Mouse (Mus musculus): ENCODE results near the gene Fbxl14. TPM values are rescaled to one million over a fixed set of nuclear protein-coding genes. Genes with fewer than 3 reads are reported as not detected.
A peak's percentile ranks its signal among the peaks of the same experiment; 100 is the strongest.

Gene Fbxl14
- polyA plus RNA-seq, 1 experiment from 2014 or later, result 3.3 TPM

- Histone ChIP-seq H3K4me3 (no peak overlapping the region), H3K9me3 (no peaks in the 10 kb centered on the region), H3K27ac (no peak overlapping the region), H3K4me2 (no peak overlapping the region), H3K36me3 (peaks cover 8% of the 10 kb centered on the region), H3K4me1 (replicated peaks) (peaks cover 63% of the 10 kb centered on the region), H3K9ac (no peak overlapping the region), H3K27me3 (no peaks in the 10 kb centered on the region)
- no peak for ATAC-seq (ENCODE audit: low FRiP score)
- WGBS, result 92% methylated on average over 9 of the region's 9 CpGs
Measured at GRCm38 (mm10) chr6:119487619-119488018, 8.2 kb downstream of the Fbxl14 start.

- 0 out of 2 replicates have a peak, but pooled peaks have one; percentile 19 for ATAC-seq (ENCODE audit: low FRiP score)
- H3K4me2 ChIP-seq, result no peak overlapping the region; the same call in 1 of the 2 replicates
- peaks cover 48% of the 10 kb centered on the region for H3K4me1 ChIP-seq (replicated peaks)
- no peak overlapping the region for H3K9ac ChIP-seq
- H3K9me3 ChIP-seq, result no peaks in the 10 kb centered on the region
- H3K27me3 ChIP-seq, result no peaks in the 10 kb centered on the region
- no peak overlapping the region for H3K4me3 ChIP-seq
- 8% methylated on average over 5 of the region's 5 CpGs for WGBS
- H3K36me3 ChIP-seq, result peaks cover under 1% of the 10 kb centered on the region; the same call in 1 of the 2 replicates
- no peak overlapping the region for H3K27ac ChIP-seq
Measured at GRCm38 (mm10) chr6:119489765-119490164, 10.3 kb downstream of the Fbxl14 start.

GRCm38 (mm10) chr6:119490549-119490948 lies 11.1 kb downstream of the Fbxl14 start:
- Histone ChIP-seq H3K36me3 (no peaks in the 10 kb centered on the region), H3K4me3 (peak overlapping the region; percentile 22; the same call in 1 of the 2 replicates), H3K9ac (peak overlapping the region; percentile 63; the same call in 1 of the 2 replicates), H3K27ac (no peak overlapping the region), H3K9me3 (no peaks in the 10 kb centered on the region), H3K27me3 (no peaks in the 10 kb centered on the region), H3K4me1 (replicated peaks) (peaks cover 41% of the 10 kb centered on the region), H3K4me2 (peak overlapping the region; percentile 47)
- 8% methylated on average over 11 of the region's 11 CpGs for WGBS
- no peak for ATAC-seq (ENCODE audit: low FRiP score)

- Histone ChIP-seq H3K4me2 (peak overlapping the region; percentile 47), H3K36me3 (no peaks in the 10 kb centered on the region), H3K9me3 (no peaks in the 10 kb centered on the region), H3K4me1 (replicated peaks) (peaks cover 37% of the 10 kb centered on the region), H3K4me3 (peak overlapping the region; percentile 22; the same call in 1 of the 2 replicates), H3K9ac (peak overlapping the region; percentile 63), H3K27me3 (no peaks in the 10 kb centered on the region), H3K27ac (no peak overlapping the region)
- 9% methylated on average over 11 of the region's 11 CpGs for WGBS
- no peak for ATAC-seq (ENCODE audit: low FRiP score)
Measured at GRCm38 (mm10) chr6:119491006-119491405, 11.5 kb downstream of the Fbxl14 start.

- Histone ChIP-seq H3K4me2 (no peak overlapping the region), H3K36me3 (no peaks in the 10 kb centered on the region), H3K9ac (no peak overlapping the region), H3K4me3 (no peak overlapping the region), H3K4me1 (replicated peaks) (peaks cover 31% of the 10 kb centered on the region), H3K27ac (no peak overlapping the region), H3K27me3 (no peaks in the 10 kb centered on the region), H3K9me3 (no peaks in the 10 kb centered on the region)
- ATAC-seq (ENCODE audit: low FRiP score), result no peak
- WGBS, result 28% methylated on average over 9 of the region's 9 CpGs
Measured at GRCm38 (mm10) chr6:119491997-119492629, 12.6 kb downstream of the Fbxl14 start.

GRCm38 (mm10) chr6:119492630-119493014 lies 13.2 kb downstream of the Fbxl14 start:
- no peaks in the 10 kb centered on the region for H3K36me3 ChIP-seq
- no peaks in the 10 kb centered on the region for H3K27me3 ChIP-seq
- H3K27ac ChIP-seq, result no peak overlapping the region
- H3K9me3 ChIP-seq, result no peaks in the 10 kb centered on the region
- no peak overlapping the region for H3K4me3 ChIP-seq
- WGBS, result 18% methylated on average over 7 of the region's 7 CpGs
- peaks cover 31% of the 10 kb centered on the region for H3K4me1 ChIP-seq (replicated peaks)
- no peak overlapping the region for H3K9ac ChIP-seq
- no peak for ATAC-seq (ENCODE audit: low FRiP score)
- no peak overlapping the region for H3K4me2 ChIP-seq

- H3K27ac ChIP-seq, result no peak overlapping the region
- no peak overlapping the region for H3K4me3 ChIP-seq
- no peak for ATAC-seq (ENCODE audit: low FRiP score)
- no peaks in the 10 kb centered on the region for H3K9me3 ChIP-seq
- WGBS, result 25% methylated on average over 5 of the region's 5 CpGs
- H3K4me1 ChIP-seq (replicated peaks), result 0 out of 2 replicates have a peak, but pooled peaks cover 5% of the 10 kb centered on the region
- no peak overlapping the region for H3K9ac ChIP-seq
- no peak overlapping the region for H3K4me2 ChIP-seq
- H3K27me3 ChIP-seq, result no peaks in the 10 kb centered on the region
- no peaks in the 10 kb centered on the region for H3K36me3 ChIP-seq
Measured at GRCm38 (mm10) chr6:119499271-119499670, 19.8 kb downstream of the Fbxl14 start.

GRCm38 (mm10) chr6:119500086-119500485 lies 20.6 kb downstream of the Fbxl14 start:
- Histone ChIP-seq H3K4me2 (no peak overlapping the region), H3K9ac (no peak overlapping the region), H3K36me3 (no peaks in the 10 kb centered on the region), H3K4me1 (replicated peaks) (0 out of 2 replicates have a peak, but pooled peaks cover 5% of the 10 kb centered on the region), H3K27me3 (no peaks in the 10 kb centered on the region), H3K27ac (no peak overlapping the region), H3K4me3 (no peak overlapping the region), H3K9me3 (no peaks in the 10 kb centered on the region)
- WGBS, result 71% methylated on average over 5 of the region's 5 CpGs
- no peak for ATAC-seq (ENCODE audit: low FRiP score)

GRCm38 (mm10) chr6:119502031-119502430 lies 22.6 kb downstream of the Fbxl14 start:
- Histone ChIP-seq H3K4me2 (no peak overlapping the region), H3K4me1 (replicated peaks) (0 out of 2 replicates have a peak, but pooled peaks cover 5% of the 10 kb centered on the region), H3K27ac (no peak overlapping the region), H3K9me3 (no peaks in the 10 kb centered on the region), H3K27me3 (no peaks in the 10 kb centered on the region), H3K9ac (no peak overlapping the region; the same call in 1 of the 2 replicates), H3K36me3 (no peaks in the 10 kb centered on the region), H3K4me3 (no peak overlapping the region)
- no peak for ATAC-seq (ENCODE audit: low FRiP score)
- 57% methylated on average over 9 of the region's 9 CpGs for WGBS

- ATAC-seq (ENCODE audit: low FRiP score), result no peak
- 84% methylated on average over 8 of the region's 8 CpGs for WGBS
Measured at GRCm38 (mm10) chr6:119504756-119505155, 25.3 kb downstream of the Fbxl14 start.

GRCm38 (mm10) chr6:119505525-119506225 lies 26.2 kb downstream of the Fbxl14 start:
- no peak overlapping the region for H3K9ac ChIP-seq
- H3K9me3 ChIP-seq, result no peaks in the 10 kb centered on the region
- no peak overlapping the region for H3K27ac ChIP-seq
- no peaks in the 10 kb centered on the region for H3K36me3 ChIP-seq
- no peak overlapping the region for H3K4me2 ChIP-seq
- WGBS, result 57% methylated on average over 9 of the region's 9 CpGs
- no peaks in the 10 kb centered on the region for H3K27me3 ChIP-seq
- no peak for ATAC-seq (ENCODE audit: low FRiP score)
- no peaks in the 10 kb centered on the region for H3K4me1 ChIP-seq (replicated peaks)
- no peak overlapping the region for H3K4me3 ChIP-seq

More at GRCm38 (mm10) chr6:119504756-119505155, 25.3 kb downstream of the Fbxl14 start:
- Histone ChIP-seq H3K4me3 (no peak overlapping the region), H3K4me1 (replicated peaks) (no peaks in the 10 kb centered on the region), H3K9ac (no peak overlapping the region), H3K27me3 (no peaks in the 10 kb centered on the region), H3K27ac (no peak overlapping the region), H3K4me2 (no peak overlapping the region), H3K36me3 (no peaks in the 10 kb centered on the region), H3K9me3 (no peaks in the 10 kb centered on the region)

GRCm38 (mm10) chr6:119508221-119508620 lies 28.8 kb downstream of the Fbxl14 start:
- 93% methylated on average over 6 of the region's 6 CpGs for WGBS
- no peaks in the 10 kb centered on the region for H3K36me3 ChIP-seq
- no peak for ATAC-seq (ENCODE audit: low FRiP score)

More at GRCm38 (mm10) chr6:119508221-119508620, 28.8 kb downstream of the Fbxl14 start:
- Histone ChIP-seq H3K9me3 (no peaks in the 10 kb centered on the region), H3K4me2 (no peak overlapping the region), H3K27me3 (no peaks in the 10 kb centered on the region), H3K9ac (no peak overlapping the region), H3K4me3 (no peak overlapping the region), H3K4me1 (replicated peaks) (no peaks in the 10 kb centered on the region; the same call in 1 of the 2 replicates), H3K27ac (no peak overlapping the region)
